Mouse (Mus musculus) hematopoietic stem cell, adult 5-6 weeks (primary cell): Measurements from ENCODE around the gene Dgki. TPM values are rescaled to one million over a fixed set of nuclear protein-coding genes. Genes with fewer than 3 reads are reported as not detected.
A peak's percentile ranks its signal among the peaks of the same experiment; 100 is the strongest.
"Not testable (repeated sequence)": the region's sequence is repeated elsewhere in the genome, so short reads cannot be mapped to it uniquely, and the experiment has no call there.

Experiments used
- ATAC-seq, 2 experiments: fragments of 125-278 bp in 1 of 2; replicated peaks in 1 of 2; 2 replicates each; pipeline ENCODE4 v1.8.0; 2016 to 2017; ENCODE audit warnings: inconsistent platforms in 2 of 2, mild to moderate bottlenecking in 2 of 2, moderate number of reproducible peaks in 2 of 2, low read depth in 1 of 2, moderate TSS enrichment in 1 of 2; ENCODE audit not compliant: low FRiP score in 2 of 2, poor library complexity in 2 of 2, severe bottlenecking in 2 of 2, insufficient read depth in 1 of 2, low TSS enrichment in 1 of 2
- total RNA-seq: library from RNA; stranded (forward); fragments of 172-1452, 232-1000 nt; gene quantifications from 2 replicates; pipeline ENCODE4 v1.2.3, GENCODE M21; 2017

Dgki gene
- total RNA-seq, 1 experiment from 2014 or later: 0.40 TPM

DNA sequence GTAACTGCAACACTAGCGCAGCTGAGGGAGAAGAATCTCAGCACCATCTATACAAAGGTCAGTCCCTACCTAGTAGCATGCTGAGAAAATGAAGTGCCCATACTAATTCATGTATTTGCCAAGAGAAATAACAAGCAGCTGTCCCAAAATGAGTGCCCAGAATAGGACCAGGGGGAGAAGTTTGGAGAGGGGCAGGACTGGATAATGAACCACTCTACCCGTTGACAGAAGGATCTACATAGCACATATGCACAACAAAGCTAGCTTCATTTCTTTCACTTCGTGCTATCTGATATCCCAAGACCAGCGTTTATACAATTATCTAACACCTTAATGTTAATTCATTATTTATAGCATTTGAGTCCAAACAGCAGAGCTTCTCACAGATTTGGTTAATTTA is 168.7 kb downstream of the Dgki start:
- no peak for ATAC-seq

DNA sequence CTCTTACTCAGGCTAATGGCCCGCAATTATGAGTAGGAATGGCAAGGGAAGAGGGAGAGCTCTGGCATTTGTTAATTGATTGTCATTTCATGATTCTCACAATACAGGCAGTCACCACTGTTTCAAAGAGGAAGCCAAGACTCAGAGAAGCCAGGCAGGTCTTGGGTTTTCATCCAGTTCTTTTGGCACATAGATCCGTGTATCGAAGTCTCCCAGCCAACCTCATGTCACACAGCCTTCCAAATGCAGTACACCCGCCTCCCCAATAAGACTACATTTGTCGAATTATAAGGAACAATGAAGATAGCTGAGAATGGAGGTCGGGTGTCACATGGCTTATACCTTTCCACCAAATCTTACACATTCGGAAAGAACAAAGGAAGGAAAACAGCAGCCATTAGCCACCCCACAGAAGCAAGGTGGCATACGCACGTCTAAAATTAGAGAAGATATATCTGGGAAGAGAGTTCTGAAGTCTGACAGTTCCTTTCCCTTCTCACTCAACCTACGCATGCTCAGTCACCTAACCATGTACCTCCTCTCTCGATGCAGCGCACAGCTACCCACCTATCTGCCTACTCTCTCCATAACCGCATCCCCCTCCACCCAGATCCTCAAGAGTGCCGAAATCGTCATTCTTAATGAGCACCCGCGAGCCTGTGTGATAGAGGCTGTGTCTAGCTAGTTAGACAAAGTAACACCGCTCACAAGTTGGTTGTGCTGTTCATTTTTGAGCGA is 179.4 kb downstream of the Dgki start:
- no peak for ATAC-seq

DNA sequence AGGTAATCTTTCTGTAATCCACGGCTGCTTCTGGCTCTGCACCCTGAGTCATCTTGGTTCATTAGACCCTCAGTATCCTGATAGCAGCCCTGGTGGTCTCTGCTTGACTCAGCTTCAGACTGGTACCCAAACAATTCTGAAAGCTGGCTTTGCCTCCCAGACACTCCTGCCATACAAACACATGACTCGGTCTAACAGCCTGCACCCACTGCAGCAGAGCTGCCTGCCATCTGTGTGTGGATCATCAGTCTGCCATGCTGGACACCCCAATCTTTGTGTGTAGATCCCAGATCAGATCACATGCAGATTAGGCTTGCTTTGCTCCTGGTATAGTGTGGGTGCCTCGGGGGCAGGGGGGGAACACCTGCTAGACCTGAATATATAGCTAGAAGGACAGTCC is 180.8 kb downstream of the Dgki start:
- ATAC-seq: no peak

DNA sequence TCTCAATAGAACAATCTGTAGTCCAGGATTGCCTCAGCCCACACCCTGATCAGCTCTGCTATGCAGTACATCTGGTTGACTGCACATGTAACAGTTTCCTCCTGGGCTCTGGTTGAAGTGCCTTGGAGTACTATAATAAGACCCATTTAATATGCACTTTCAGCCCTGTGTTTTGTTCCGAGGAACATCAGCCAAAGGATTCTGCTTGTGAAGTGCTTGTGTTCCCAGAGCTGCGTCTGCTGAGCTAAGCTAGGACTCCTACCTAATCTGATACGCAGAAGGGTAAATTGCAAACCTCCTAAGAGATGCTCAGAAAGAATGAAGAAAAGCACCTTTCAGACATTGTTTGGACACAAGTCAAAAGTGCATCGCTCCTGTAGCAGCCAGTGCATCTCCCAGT is 186.9 kb downstream of the Dgki start:
- no peak for ATAC-seq

DNA sequence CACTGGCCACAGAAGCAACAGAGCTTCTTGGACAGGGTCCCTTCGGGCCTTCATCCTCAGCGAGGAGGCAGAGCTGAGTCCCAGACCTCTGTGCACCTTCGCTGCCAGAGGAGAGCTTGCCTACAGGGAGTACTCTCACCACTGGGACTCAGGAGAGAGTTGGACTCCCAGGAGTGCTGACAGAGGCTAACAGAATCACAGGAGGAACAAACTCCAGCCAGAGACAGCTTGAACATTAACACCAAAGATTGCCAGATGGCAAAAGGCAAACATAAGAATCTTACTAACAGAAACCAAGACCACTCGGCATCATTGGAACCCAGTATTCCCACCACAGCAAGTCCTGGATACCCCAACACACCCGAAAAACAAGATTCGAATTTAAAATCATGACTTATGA is 193.7 kb downstream of the Dgki start:
- ATAC-seq: not testable (repeated sequence)

DNA sequence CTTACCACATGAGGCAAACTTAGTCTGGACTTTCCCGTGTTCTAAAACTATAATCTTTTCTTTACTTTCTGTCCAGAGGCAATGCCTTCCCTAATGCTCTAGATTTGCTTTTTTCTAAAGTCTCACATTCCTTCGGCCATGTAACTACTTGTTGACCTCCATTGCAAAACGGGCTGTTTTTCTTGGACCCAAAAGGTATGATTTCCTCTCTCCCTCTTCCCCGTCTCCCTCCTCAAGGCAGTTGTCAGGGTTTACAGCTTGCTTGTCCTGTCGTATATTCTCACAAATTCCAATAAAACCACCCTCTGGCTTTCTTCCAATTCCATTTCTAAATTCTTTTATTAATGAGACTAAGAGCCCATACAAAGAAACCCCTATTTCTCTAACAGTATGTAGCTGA is 199.6 kb downstream of the Dgki start:
- no peak for ATAC-seq

DNA sequence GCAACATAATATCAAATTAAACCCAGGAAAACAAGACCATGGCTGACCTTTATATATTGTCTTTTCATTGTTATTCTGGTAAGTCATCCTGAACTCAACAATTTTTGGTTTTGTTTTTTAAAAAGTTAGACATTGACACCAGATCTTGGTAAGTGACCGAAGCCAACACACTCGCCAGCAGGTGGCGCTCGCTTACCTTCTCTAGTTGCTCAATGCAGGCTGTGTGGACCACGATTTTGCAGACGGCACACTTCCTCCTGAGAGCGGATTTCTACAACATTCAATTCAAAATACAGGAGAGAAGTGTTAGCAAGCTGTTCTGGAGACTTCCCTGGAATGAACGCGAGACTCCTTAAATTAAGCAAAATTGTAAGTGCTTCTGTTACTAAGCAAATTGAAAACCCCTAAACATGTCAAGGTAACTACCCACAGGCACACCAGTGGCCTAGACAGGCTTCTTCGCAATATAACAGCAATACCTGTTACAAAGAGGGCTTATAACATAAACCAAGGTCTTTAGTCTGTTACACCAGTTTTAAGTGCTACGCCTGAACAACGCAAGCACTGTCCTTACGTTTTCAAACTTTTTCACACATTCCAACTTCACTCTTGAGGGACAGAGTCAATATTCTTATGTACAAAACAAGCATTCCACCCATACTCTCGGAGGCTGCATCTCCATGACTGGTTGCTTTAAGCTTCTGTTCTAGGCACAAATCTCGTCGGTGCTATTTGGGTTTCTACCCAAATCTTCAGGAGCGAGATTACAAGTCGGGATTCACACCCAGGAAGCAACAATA is 202.4 kb downstream of the Dgki start:
- ATAC-seq: peak; percentile 84 to 94

DNA sequence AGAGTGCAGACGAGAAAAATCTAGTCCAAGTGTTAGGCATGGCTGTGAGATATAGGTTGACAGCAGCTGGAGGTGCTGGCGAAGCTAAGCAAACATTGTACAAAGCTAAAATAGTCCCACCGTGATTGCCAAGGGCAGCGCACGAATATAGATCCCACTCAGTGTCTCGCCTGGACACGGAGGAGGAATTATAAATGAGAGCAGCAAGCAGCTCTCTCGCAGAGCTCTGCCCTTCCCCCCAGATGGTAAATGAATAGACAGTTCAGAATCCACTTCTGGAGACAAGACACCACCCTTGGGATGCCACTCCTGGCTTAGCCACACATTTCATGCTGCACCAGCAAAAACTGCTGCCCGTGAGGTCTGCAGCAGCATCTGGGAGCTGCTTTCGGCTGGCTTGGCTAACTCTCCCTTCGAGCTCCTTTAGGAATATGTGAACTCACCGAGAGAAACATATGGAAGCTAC is 203.1 kb downstream of the Dgki start:
- ATAC-seq: no peak

DNA sequence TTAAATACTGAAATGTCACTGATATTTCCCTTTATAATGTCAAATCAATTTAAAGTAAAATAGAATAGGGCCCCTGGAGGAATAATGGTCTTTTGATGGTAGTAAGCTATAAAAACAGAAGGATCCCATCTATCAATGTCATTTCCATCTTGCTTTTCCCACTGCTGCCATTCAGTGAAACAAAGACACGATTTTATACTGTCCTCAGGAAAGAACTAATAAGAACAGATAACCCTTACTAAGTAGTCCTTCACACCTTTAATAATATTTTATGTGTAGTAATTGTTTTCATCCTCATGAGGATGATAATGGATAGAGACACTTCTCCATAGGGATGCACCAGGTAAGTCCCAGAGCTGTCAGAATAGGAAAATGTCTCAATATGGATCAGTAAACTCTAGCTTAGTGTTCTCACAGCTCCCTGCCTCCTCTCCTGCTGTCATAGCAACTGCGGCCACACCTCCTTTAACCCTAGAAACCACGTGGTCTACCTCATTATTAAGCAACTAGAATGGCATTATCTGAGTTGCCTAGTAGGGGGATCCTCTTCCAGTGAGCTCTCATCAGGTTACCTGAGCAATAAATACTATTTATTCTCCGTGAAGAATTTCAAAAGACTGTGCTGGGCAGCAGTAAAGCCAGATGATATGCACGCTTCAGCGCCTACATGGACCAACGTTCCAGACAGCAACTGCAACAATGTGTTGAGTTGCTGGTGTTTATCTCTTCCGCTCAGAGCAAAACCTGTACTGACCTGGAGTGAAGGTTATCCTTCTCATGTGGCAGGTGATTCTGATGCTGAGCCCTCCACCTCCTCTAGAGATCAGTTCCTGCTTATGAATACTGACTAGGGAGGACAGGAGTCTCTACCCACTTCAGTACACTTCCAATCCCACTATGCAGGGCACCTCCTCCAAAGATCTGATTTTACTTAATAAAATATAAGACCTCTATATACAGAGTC is 210.6 kb downstream of the Dgki start:
- no peak for ATAC-seq

DNA sequence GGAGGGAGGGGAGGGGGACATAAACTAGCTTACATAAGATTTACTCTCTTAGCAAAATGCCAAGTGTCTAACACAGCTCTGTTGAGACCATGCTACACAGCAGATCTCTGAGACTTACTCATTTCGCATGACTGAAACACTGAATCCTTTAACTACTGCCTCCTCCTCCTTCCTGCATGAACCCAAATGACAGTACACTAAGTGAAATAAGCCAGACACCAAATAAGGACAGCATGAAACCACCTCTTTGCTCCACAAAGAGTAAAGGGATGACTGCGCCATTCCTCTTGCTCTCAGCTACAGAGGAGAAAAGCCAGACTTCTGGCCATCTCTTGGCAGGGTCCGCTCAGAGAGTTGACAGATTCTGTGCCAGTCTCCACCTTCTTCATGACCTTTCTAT is 217.0 kb downstream of the Dgki start:
- no peak for ATAC-seq

DNA sequence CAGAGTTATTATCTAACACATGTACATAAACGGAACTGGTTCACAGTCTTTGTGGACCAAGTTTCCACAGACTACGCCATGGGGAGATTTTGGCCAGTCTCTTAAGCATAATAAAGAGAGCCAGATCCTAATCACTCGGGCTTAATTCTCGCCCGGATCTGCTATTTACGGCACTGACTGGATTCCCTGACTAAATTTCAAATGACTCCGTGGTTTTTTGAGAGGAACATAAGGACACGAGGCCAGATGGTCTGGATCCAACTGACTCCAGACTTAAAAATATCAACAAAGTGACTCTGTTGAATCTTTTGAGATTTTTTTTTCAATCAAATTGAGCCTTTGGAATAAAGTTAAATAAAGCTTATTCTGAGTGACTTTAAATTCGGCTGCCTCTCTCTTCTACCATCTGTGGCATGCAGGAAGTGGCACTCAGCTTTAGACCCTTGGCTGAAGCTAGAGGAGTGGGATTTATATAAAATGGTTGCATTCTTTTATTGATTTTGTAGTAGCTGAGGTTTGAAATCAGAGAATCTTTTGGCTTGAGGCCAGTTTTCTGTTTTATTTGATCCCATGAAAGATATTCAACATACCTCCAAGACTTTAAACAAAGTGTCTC is 227.5 kb downstream of the Dgki start:
- no peak for ATAC-seq

DNA sequence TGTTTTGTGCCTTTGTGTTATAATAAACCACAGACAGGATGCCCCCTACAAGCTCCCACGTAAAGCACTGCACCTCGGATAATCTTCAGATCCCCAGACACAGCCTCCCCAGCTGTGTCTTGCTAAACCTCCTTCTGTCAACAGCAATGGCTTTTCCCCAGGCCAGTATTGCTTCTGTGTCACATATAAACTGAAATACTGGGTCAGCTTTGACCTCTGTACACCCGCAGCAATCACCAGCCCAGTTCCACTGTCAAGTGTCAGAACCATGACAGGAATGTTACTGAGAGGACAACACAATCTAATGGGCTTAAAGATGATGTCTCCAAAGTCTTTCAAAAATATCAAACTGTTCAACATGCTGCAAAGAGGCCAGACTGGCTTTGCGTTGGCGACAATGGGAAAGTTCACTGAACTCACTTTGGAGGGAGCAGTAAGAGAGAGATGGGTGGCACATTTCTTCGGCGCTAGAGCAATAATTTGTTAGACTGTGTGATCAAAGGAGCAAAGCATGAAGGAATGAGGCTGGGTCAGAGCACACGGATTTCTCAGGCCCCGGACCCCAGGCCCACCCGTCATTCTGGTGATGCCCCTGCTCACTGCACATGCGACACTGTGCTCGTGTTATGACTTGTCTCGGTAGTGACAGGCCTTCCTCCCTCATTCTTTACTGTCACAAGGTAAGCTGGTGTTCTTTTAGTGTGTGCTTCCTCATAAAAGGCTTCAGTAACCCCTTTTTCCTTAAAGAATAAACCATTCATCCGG is 230.0 kb downstream of the Dgki start:
- no peak for ATAC-seq

DNA sequence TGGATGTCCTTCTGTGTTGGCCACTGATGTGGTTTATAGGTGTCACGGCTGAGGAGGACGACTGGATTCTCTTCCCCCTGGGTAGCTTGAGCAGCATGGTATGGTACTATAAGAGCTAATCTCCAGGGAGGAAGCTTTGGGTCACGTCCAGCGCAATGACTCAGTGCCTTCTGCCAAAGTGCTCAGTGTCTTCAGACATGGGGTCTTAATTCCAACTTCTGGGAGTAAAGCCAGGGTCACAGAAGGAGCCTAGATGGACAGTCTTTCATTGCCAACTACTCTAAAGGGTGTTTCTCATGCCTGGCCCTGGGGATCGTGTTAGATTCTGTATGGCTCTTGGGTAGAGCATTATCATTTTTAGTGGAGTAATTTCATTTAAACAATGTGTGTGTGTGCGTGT is 231.2 kb downstream of the Dgki start:
- no peak for ATAC-seq

DNA sequence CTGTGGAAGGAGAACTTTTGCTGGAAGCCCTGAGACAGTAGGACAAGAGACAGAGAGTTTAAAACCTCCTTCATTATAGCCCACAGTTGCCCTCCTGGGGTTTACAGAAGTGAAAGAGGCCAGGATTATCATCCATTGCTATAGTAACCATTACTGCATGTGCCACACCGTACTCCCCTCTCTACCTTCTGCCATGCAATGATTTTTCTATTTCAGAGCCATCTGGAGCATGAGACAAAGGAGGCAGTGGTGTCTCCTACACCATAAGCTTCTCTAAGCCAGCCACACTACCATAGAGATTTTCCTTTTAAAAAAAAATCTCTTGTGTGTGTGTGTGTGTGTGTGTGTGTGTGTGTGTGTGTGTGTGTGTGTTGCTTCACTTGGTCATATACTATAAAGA is 232.6 kb downstream of the Dgki start:
- ATAC-seq: no peak

DNA sequence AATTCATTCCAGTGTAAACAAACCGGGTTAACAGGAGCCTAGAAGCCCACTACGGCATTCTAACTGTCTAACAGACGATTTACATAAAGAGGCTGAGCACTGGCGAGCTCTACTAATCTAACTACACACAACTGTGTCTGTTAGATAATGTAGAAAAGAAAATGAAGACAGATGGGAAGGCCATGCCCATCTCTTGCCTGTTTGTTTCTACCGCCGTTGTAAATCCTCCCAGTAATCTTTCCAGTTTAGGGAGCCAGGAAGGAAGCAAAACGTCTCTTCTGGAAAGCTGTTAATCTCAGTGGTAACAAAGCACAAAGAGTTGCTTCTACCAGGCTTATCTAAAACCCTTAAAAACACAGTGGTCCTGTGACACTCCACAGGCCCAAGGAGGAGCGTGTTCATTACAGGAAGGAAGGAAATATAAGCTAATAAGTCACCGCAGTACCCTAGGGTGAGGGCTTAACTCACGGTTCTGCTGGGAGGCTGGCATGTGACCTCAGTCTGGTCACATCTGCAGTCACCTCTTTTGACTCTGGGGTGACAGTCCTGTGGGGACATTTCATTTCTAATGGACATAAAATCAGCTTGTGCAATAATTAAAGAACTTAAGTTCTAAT is 235.7 kb downstream of the Dgki start:
- peak; percentile 54 to 56; a peak in 3 of 4 replicates for ATAC-seq

DNA sequence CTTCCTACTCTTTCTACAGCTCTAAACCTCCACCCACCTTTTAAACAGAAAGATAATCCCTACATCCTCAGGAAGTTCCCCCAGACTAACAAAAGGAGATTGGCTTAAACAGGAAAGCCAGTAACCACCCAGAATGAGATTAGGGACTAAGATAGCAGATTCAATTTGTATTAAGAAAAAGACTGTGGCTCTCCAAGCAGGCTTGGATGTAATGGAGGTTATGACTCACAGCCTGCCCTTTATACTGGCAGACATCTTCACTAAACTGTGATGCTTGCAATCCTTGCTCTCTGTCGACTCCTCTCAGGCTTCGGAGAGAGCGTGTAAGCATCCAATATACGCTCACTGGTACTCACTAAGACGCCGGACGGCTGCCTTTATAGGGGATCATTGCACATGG is 236.7 kb downstream of the Dgki start:
- 0 out of 4 replicates have a peak, but pooled peaks of 1 of the 2 experiments have one; percentile 5 for ATAC-seq
